Mouse (Mus musculus) myocyte (in vitro differentiated cells): Measurements from ENCODE around the gene Fkbp15. TPM values are rescaled to one million over a fixed set of nuclear protein-coding genes. Genes with fewer than 3 reads are reported as not detected.

Experiments used
- H3K27me3 ChIP-seq: one replicate; pipeline ENCODE4 v1.6.1; 2011; ENCODE audit not compliant: control insufficient read depth, insufficient read depth, insufficient read length
- H3K36me3 ChIP-seq: one replicate; pipeline ENCODE4 v1.6.1; 2011; ENCODE audit not compliant: control insufficient read depth, insufficient read depth
- H3K4me2 ChIP-seq: one replicate; pipeline ENCODE4 v1.6.1; 2011; ENCODE audit warnings: low read depth, control low read depth
- H3K4me3 ChIP-seq: one replicate; pipeline ENCODE4 v1.5.1; 2011; ENCODE audit warnings: mild to moderate bottlenecking, control low read depth, moderate library complexity
- H3K79me2 ChIP-seq: one replicate; pipeline ENCODE4 v1.6.1; 2011; ENCODE audit not compliant: control insufficient read depth, insufficient read depth
- H3ac ChIP-seq: one replicate; pipeline ENCODE4 v1.6.1; 2011; ENCODE audit not compliant: control insufficient read depth, insufficient read length
- CEBPB ChIP-seq: IDR thresholded peaks from 2 replicates; pipeline ENCODE4 v1.6.1; 2011; ENCODE audit warnings: mild to moderate bottlenecking, moderate library complexity; ENCODE audit not compliant: poor library complexity, insufficient read depth, severe bottlenecking
- E2F4 ChIP-seq: IDR thresholded peaks from one replicate; pipeline ENCODE4 v1.6.1; 2011; ENCODE audit warnings: mild to moderate bottlenecking, control low read depth, moderate library complexity; ENCODE audit not compliant: insufficient read depth
- MAX ChIP-seq: IDR thresholded peaks from one replicate; pipeline ENCODE4 v1.6.1; 2011; ENCODE audit warnings: low read depth, mild to moderate bottlenecking, control low read depth
- MYOD1 ChIP-seq, 3 experiments: IDR thresholded peaks; one replicate each; pipeline ENCODE4 v1.6.1; 2011; ENCODE audit warnings: control low read depth in 2 of 3, low read depth in 2 of 3, mild to moderate bottlenecking in 2 of 3, moderate library complexity in 1 of 3; ENCODE audit not compliant: insufficient read length in 2 of 3, control insufficient read depth in 1 of 3
- MYOG ChIP-seq, 3 experiments: IDR thresholded peaks; one replicate each; pipeline ENCODE4 v1.6.1; 2011; ENCODE audit warnings: control low read depth in 2 of 3, low read depth in 2 of 3, mild to moderate bottlenecking in 2 of 3; ENCODE audit not compliant: insufficient read length in 2 of 3, control insufficient read depth in 1 of 3, insufficient read depth in 1 of 3
- POLR2A ChIP-seq: IDR thresholded peaks from one replicate; pipeline ENCODE4 v1.6.1; 2011; ENCODE audit warnings: low read depth, mild to moderate bottlenecking, control low read depth, moderate library complexity; ENCODE audit not compliant: insufficient read length
- POLR2AphosphoS2 ChIP-seq: IDR thresholded peaks from one replicate; pipeline ENCODE4 v1.6.1; 2011; ENCODE audit warnings: low read depth, control low read depth; ENCODE audit not compliant: insufficient read length
- REST ChIP-seq: IDR thresholded peaks from one replicate; pipeline ENCODE4 v1.6.1; 2011; ENCODE audit warnings: mild to moderate bottlenecking, control low read depth, moderate library complexity; ENCODE audit not compliant: insufficient read depth, insufficient read length
- SRF ChIP-seq: IDR thresholded peaks from one replicate; pipeline ENCODE4 v1.6.1; 2011; ENCODE audit warnings: low read depth; ENCODE audit not compliant: control insufficient read depth, insufficient read length
- TCF12 ChIP-seq: IDR thresholded peaks from one replicate; pipeline ENCODE4 v1.6.1; 2011; ENCODE audit warnings: mild to moderate bottlenecking, control low read depth; ENCODE audit not compliant: poor library complexity, insufficient read depth, severe bottlenecking
- TCF3 ChIP-seq: IDR thresholded peaks from one replicate; pipeline ENCODE4 v1.6.1; 2011; ENCODE audit warnings: low read depth, control low read depth; ENCODE audit not compliant: insufficient read length
- USF1 ChIP-seq: IDR thresholded peaks from one replicate; pipeline ENCODE4 v1.6.1; 2011; ENCODE audit warnings: low read depth, mild to moderate bottlenecking, control low read depth, moderate library complexity
- polyA plus RNA-seq: library from polyadenylated mRNA; unstranded; fragments of >200 nt; fragmentation: generic; extraction: Trizol; gene quantifications from one replicate; pipeline ENCODE4 v1.2.1, GENCODE M21; 2012; ENCODE audit warnings: missing spikeins

Fkbp15 gene
- polyA plus RNA-seq, 1 experiment, result 18.4 TPM

DNA sequence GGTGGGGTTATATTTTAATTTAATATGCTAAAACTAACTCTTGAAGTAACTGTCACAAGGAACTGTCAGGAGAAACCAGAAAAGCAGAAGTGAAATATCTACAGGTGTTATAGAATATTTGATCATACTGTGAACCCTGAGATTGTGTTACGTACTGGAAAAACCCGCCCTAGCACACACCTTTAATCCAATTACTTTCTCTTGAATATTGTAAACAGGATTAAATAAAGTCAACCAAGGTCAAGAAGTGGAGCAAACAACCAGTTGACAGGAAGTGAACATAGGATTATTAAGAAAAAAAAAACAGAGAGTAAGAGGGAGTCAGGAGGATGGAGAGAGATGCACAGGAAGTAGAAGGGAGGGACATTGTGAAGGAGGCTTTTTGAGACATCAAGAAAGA, 47.5 kb downstream of the Fkbp15 start:
- peaks cover 27% of the 10 kb centered on the region for H3K36me3 ChIP-seq
- no peak overlapping the region for H3K4me2 ChIP-seq
- H3K79me2 ChIP-seq, result no peaks in the 10 kb centered on the region
- no peak for TF ChIP-seq REST
- TF ChIP-seq MYOD1 (IDR thresholded peaks at IDR 0.05; ENCODE audit: control insufficient read depth in 1 of 3, insufficient read length in 2 of 3, low read depth in 2 of 3), result no peak
- no peak for TF ChIP-seq MYOG (IDR thresholded peaks at IDR 0.05; ENCODE audit: control insufficient read depth in 1 of 3, insufficient read depth in 1 of 3, insufficient read length in 2 of 3, low read depth in 2 of 3)
- no peak for TF ChIP-seq TCF12
- no peak overlapping the region for H3ac ChIP-seq
- H3K27me3 ChIP-seq, result no peaks in the 10 kb centered on the region
- H3K4me3 ChIP-seq, result no peak overlapping the region

DNA sequence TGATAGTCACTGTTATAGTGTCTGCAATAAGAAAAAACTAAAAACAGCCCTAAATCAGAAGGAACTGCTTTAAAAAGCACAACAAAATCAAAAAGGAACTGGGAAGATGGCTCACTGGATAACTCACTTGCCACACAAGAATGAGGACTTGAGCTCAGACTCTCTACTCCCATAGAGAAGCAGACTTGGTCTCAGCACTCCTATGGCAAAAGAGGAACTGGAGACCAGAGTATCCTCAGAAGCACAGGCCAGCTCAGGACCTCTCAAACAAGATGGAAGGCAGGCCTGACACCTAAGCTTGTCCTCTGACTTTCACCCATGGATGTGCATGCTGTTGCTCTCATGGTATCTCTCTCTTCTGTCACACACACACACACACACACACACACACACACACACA, 51.9 kb downstream of the Fkbp15 start:
- no peaks in the 10 kb centered on the region for H3K79me2 ChIP-seq
- H3K4me3 ChIP-seq, result no peak overlapping the region
- no peak for TF ChIP-seq MYOG (IDR thresholded peaks at IDR 0.05; ENCODE audit: control insufficient read depth in 1 of 3, insufficient read depth in 1 of 3, insufficient read length in 2 of 3, low read depth in 2 of 3)
- H3K4me2 ChIP-seq, result no peak overlapping the region
- H3ac ChIP-seq, result no peak overlapping the region
- H3K36me3 ChIP-seq, result peaks cover 37% of the 10 kb centered on the region
- H3K27me3 ChIP-seq, result no peaks in the 10 kb centered on the region

DNA sequence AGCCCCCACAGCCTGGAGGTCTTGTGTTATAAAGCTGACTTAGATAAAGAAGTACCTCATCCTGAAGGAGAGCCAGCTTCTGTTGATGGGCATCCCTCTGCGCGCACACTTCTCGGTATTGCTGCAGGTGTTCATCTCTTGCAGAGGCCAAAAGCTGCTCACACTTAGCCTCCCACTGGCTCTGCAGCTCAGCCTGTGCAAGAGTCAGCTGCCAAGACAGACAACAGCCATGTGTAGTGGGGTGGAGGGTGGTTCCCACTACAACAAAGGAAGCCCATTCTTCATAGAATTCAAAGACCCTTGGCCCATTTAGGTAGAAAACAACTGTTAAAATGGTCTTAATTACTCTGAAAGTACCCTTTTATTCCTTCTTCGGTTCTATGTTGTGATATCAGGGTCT, 53.5 kb downstream of the Fkbp15 start:
- no peak overlapping the region for H3K4me2 ChIP-seq
- no peak overlapping the region for H3ac ChIP-seq
- no peak overlapping the region for H3K4me3 ChIP-seq
- no peaks in the 10 kb centered on the region for H3K27me3 ChIP-seq
- H3K36me3 ChIP-seq, result peaks cover 28% of the 10 kb centered on the region
- TF ChIP-seq MYOG (IDR thresholded peaks at IDR 0.05; ENCODE audit: control insufficient read depth in 1 of 3, insufficient read depth in 1 of 3, insufficient read length in 2 of 3, low read depth in 2 of 3), result no peak
- TF ChIP-seq SRF, result no peak
- TF ChIP-seq POLR2A, result no peak
- no peaks in the 10 kb centered on the region for H3K79me2 ChIP-seq

DNA sequence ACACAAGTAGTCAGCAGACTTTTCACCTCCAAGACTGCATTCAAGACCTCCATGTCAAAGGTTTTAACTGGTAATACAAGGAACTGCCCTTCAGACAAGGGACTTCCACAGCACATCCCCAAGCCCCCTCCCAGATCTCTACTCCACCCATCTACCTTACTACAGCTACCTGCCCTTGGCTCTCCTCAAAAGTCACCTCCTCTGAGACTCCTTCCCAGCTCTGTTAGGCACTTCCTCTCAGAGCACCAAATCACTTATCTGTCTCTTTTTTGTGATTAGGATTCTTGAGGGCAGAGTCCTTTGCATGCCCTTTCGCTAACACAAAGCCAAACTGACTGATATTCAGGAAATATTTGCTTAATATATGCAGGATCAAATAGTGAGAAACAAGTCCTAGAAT, 54.0 kb downstream of the Fkbp15 start:
- H3K4me3 ChIP-seq, result no peak overlapping the region
- H3K27me3 ChIP-seq, result no peaks in the 10 kb centered on the region
- H3ac ChIP-seq, result no peak overlapping the region
- TF ChIP-seq POLR2A (no peak), POLR2AphosphoS2 (no peak), CEBPB (no peak), TCF12 (no peak), E2F4 (no peak), MYOG (IDR thresholded peaks at IDR 0.05; ENCODE audit: control insufficient read depth in 1 of 3, insufficient read depth in 1 of 3, insufficient read length in 2 of 3, low read depth in 2 of 3) (no peak), MAX (no peak), TCF3 (no peak), REST (no peak), MYOD1 (IDR thresholded peaks at IDR 0.05; ENCODE audit: control insufficient read depth in 1 of 3, insufficient read length in 2 of 3, low read depth in 2 of 3) (no peak)
- H3K79me2 ChIP-seq, result no peaks in the 10 kb centered on the region
- H3K4me2 ChIP-seq, result no peak overlapping the region
- peaks cover 23% of the 10 kb centered on the region for H3K36me3 ChIP-seq

DNA sequence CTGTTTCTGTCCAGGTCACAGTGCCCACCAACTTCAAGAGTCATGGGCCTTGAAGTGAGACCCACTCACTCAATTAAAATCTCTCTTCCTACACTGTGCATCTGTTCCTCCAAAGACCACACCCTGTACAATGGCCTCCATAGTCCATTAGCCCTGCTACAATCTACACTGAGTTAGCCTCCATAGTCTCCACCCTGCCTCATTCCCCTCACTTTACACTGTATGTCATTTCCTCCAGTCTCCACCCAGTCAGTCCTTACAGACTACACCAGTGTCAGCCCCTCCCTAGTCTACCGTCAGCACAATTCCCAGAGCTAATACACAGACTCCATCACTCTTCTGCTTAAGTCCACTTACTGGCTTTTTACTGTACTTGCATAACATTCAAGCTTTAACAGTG, 57.1 kb downstream of the Fkbp15 start:
- TF ChIP-seq USF1 (no peak), TCF3 (no peak), MYOD1 (IDR thresholded peaks at IDR 0.05; ENCODE audit: control insufficient read depth in 1 of 3, insufficient read length in 2 of 3, low read depth in 2 of 3) (no peak), POLR2AphosphoS2 (no peak), SRF (no peak)
- no peaks in the 10 kb centered on the region for H3K27me3 ChIP-seq
- no peak overlapping the region for H3ac ChIP-seq
- H3K36me3 ChIP-seq, result peaks cover 16% of the 10 kb centered on the region
- no peak overlapping the region for H3K4me2 ChIP-seq
- H3K4me3 ChIP-seq, result no peak overlapping the region
- no peaks in the 10 kb centered on the region for H3K79me2 ChIP-seq

DNA sequence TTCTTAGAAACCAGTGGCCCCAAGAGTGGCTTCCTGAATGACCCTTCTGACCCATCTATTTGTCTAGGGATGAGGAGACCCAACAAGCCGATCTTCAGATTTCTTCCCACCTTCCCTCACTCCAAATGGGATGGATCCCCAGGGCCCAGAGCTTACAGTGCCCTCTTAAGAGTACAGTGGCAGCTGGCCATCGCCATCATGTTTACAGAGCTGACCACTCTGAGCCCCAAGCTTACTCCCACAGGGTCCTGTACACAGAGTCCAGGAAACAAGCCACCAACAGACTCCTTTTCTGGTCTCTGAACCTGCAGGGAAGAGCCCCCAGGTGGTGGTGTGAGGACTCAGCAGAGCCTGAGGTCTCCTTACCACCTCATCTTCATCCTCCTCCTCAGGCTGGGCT, 57.6 kb downstream of the Fkbp15 start:
- H3ac ChIP-seq, result no peak overlapping the region
- peaks cover 14% of the 10 kb centered on the region for H3K36me3 ChIP-seq

More for the DNA sequence above, 57.6 kb downstream of the Fkbp15 start:
- TF ChIP-seq MYOG (IDR thresholded peaks at IDR 0.05; ENCODE audit: control insufficient read depth in 1 of 3, insufficient read depth in 1 of 3, insufficient read length in 2 of 3, low read depth in 2 of 3), result no peak
- no peak for TF ChIP-seq MYOD1 (IDR thresholded peaks at IDR 0.05; ENCODE audit: control insufficient read depth in 1 of 3, insufficient read length in 2 of 3, low read depth in 2 of 3)
- TF ChIP-seq SRF, result no peak
- no peak for TF ChIP-seq CEBPB
- no peak for TF ChIP-seq TCF3
- no peak for TF ChIP-seq MAX
- no peak for TF ChIP-seq TCF12
- TF ChIP-seq POLR2A, result no peak
- no peak for TF ChIP-seq USF1
- TF ChIP-seq E2F4, result no peak
- TF ChIP-seq POLR2AphosphoS2, result no peak
- no peak for TF ChIP-seq REST
- no peaks in the 10 kb centered on the region for H3K27me3 ChIP-seq
- no peak overlapping the region for H3K4me2 ChIP-seq
- no peaks in the 10 kb centered on the region for H3K79me2 ChIP-seq
- H3K4me3 ChIP-seq, result no peak overlapping the region
